Mouse (Mus musculus): ENCODE results near the gene Kcnd3.

DNA sequence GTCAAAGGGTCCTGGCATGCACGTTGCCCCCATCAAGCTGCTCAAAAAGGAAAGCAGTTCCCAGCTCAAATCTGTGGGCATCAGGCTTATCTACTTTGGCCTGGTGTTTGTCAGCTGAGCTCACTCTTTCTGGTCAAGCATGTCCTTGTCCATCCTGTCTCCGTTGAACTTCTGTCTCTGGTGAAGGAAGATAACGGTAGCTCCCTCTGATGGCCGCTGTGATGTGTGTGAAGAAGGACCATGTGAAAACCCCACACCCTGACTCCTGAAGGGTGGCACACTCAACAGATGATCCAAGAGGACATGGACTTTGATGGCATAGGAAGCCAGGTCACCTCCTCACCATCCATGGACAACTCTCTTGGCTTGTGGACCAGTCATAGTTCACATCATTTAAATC, 266.6 kb downstream of the Kcnd3 start:
- TF ChIP-seq EP300 (IDR thresholded peaks at IDR 0.05; ENCODE audit: low read depth): no peak
- 0 out of 2 replicates have a peak, but pooled peaks have one; percentile 20 for TF ChIP-seq CTCF (IDR thresholded peaks at IDR 0.05; ENCODE audit: low read depth)

Measured in liver, postnatal 0 days (tissue).